Comparison of ENCODE assay signal across 18 mouse cellular contexts in genomic region chr9:90208655-90209054, GRCm38 (mm10). TPM values are rescaled to one million over a fixed set of nuclear protein-coding genes. Genes with fewer than 3 reads are reported as not detected.
DNase-seq lines count a peak whose midpoint lies in the region; ATAC-seq and TF ChIP-seq lines count a peak whose summit lies in the region.
"Had no signal": no experiment of that assay in that cellular context is flagged by ENCODE, and none has a peak within 500 bp of the region (broad histone marks: within the 10 kb centered on the region; RNA-seq: fewer than 3 reads in every experiment).

No protein-coding gene starts in this region.

- H3K27ac ChIP-seq in liver, embryonic 13.5 days = peak overlapping the region; percentile 16; the same call in 1 of the 2 replicates
- no peak overlapping the region for H3K27ac ChIP-seq in liver, postnatal 0 days (ENCODE audit: low read depth)
- peak overlapping the region; percentile 37 for H3K27ac ChIP-seq in bone marrow macrophage, adult 2 months (ENCODE audit: insufficient read depth, low read depth, low read length)
- H3K27ac ChIP-seq: embryonic facial prominence, embryonic 10.5 days; embryonic facial prominence, embryonic 12.5 days; forebrain, embryonic 13.5 days; forebrain, embryonic 15.5 days had no signal

- no peaks in the 10 kb centered on the region for H3K27me3 ChIP-seq in liver, embryonic 13.5 days
- H3K27me3 ChIP-seq in liver, postnatal 0 days (ENCODE audit: insufficient read depth, low read length) = no peaks in the 10 kb centered on the region
- H3K27me3 ChIP-seq: embryonic facial prominence, embryonic 12.5 days; forebrain, embryonic 13.5 days; forebrain, embryonic 15.5 days had no signal

- ATAC-seq in liver, embryonic 13.5 days (ENCODE audit: low read depth) = no peak
- no peak for ATAC-seq in liver, postnatal 0 days
- ATAC-seq: forebrain, embryonic 13.5 days; forebrain, embryonic 15.5 days; forebrain, postnatal 0 days had no signal

- 78% methylated on average over 6 of the region's 6 CpGs for WGBS in liver, embryonic 13.5 days (ENCODE audit: insufficient replicate concordance)
- 68% methylated on average over 6 of the region's 6 CpGs for WGBS in liver, postnatal 0 days (ENCODE audit: insufficient replicate concordance)

- H3K4me2 ChIP-seq in liver, embryonic 13.5 days = no peak overlapping the region
- no peak overlapping the region for H3K4me2 ChIP-seq in liver, postnatal 0 days (ENCODE audit: low read depth, low read length)
- H3K4me2 ChIP-seq: embryonic facial prominence, embryonic 12.5 days; forebrain, embryonic 13.5 days; forebrain, embryonic 15.5 days had no signal

- no peak for TF ChIP-seq POLR2A in bone marrow macrophage, adult 2 months (IDR thresholded peaks at IDR 0.05; ENCODE audit: borderline replicate concordance, low read depth, low read length)

- no peak overlapping the region for H3K9ac ChIP-seq in liver, embryonic 13.5 days
- H3K9ac ChIP-seq in liver, postnatal 0 days (replicated peaks) = no peak overlapping the region
- H3K9ac ChIP-seq: embryonic facial prominence, embryonic 12.5 days; forebrain, embryonic 13.5 days; forebrain, embryonic 15.5 days; forebrain, postnatal 0 days had no signal

- no peak overlapping the region for H3K4me3 ChIP-seq in liver, embryonic 13.5 days (replicated peaks)
- H3K4me3 ChIP-seq in liver, postnatal 0 days (ENCODE audit: low read depth, low read length) = no peak overlapping the region
- no peak overlapping the region for H3K4me3 ChIP-seq in bone marrow macrophage, adult 2 months (ENCODE audit: insufficient read depth, low read length)
- H3K4me3 ChIP-seq: embryonic facial prominence, embryonic 10.5 days; embryonic facial prominence, embryonic 12.5 days; forebrain, embryonic 13.5 days; forebrain, embryonic 15.5 days had no signal

- no peak for DNase-seq in liver, embryonic 13.5 days
- no peak for DNase-seq in liver, postnatal 0 days
- DNase-seq in cerebellum, postnatal 10 days = no peak
- no peak for DNase-seq in spleen, adult 18-20 months
- DNase-seq: adrenal gland, adult 8-10 months; adrenal gland, postnatal 14 days; adrenal gland, postnatal 36 days; cerebellum, adult 11 months; cerebellum, adult 18-20 months; cerebellum, adult 8-10 months; cerebellum, adult 9-11 months; cerebellum, postnatal 25 days; forebrain, postnatal 0 days had no signal

- no peaks in the 10 kb centered on the region; the same call in 1 of the 2 replicates for H3K4me1 ChIP-seq in liver, embryonic 13.5 days (replicated peaks)
- H3K4me1 ChIP-seq in liver, postnatal 0 days (ENCODE audit: insufficient read depth) = no peaks in the 10 kb centered on the region
- H3K4me1 ChIP-seq in bone marrow macrophage, adult 2 months (ENCODE audit: control insufficient read depth, insufficient read depth, low read length) = peaks cover 12% of the 10 kb centered on the region
- H3K4me1 ChIP-seq: embryonic facial prominence, embryonic 10.5 days; embryonic facial prominence, embryonic 12.5 days; forebrain, embryonic 13.5 days; forebrain, embryonic 15.5 days had no signal

- no peak for TF ChIP-seq CTCF in liver, postnatal 0 days (IDR thresholded peaks at IDR 0.05; ENCODE audit: low read depth)
- no peak for TF ChIP-seq CTCF in bone marrow macrophage, adult 2 months (IDR thresholded peaks at IDR 0.05; ENCODE audit: low read depth, low read length)

- H3K36me3 ChIP-seq in liver, embryonic 13.5 days = peaks cover 92% of the 10 kb centered on the region
- peaks cover 77% of the 10 kb centered on the region for H3K36me3 ChIP-seq in liver, postnatal 0 days (replicated peaks; ENCODE audit: insufficient read depth, low read length)

- TF ChIP-seq EP300 in liver, postnatal 0 days (IDR thresholded peaks at IDR 0.05; ENCODE audit: low read depth) = no peak

- H3K9me3 ChIP-seq in liver, embryonic 13.5 days (replicated peaks) = no peaks in the 10 kb centered on the region
- H3K9me3 ChIP-seq in liver, postnatal 0 days (ENCODE audit: low read length) = no peaks in the 10 kb centered on the region
- H3K9me3 ChIP-seq: embryonic facial prominence, embryonic 10.5 days; embryonic facial prominence, embryonic 12.5 days; forebrain, embryonic 13.5 days; forebrain, embryonic 15.5 days had no signal

RNA-seq across cellular contexts. Expression of gene Adamts7, which starts 45.8 kb away (rescaled TPM):
- polyA plus RNA-seq in liver, embryonic 13.5 days (2015; fragmentation: Nextera tagmentation; extraction: Ambion mirVana) = 0.71 and 1.4 TPM in 2 replicates
- 1.6 and 2.0 TPM in 2 replicates for polyA plus RNA-seq in liver, postnatal 0 days (2015; fragmentation: Nextera tagmentation; extraction: Ambion mirVana)
- not detected in 2 replicates for polyA plus RNA-seq in bone marrow macrophage, adult 2 months (2012; ENCODE audit: insufficient read depth, insufficient read length, missing spikeins)
